Mouse (Mus musculus) liver, adult 2 months (tissue): ENCODE measurements around the gene Taf5l. TPM values are rescaled to one million over a fixed set of nuclear protein-coding genes. Genes with fewer than 3 reads are reported as not detected.
"Not testable (repeated sequence)": the region's sequence is repeated elsewhere in the genome, so short reads cannot be mapped to it uniquely, and the experiment has no call there.

Source experiments
- DNase-seq: peaks from one replicate; pipeline ENCODE4 v3.0.0-alpha.2; 2011; ENCODE audit warnings: low read depth, low spot score; ENCODE audit errors: extremely low read depth
- H3K27ac ChIP-seq: fragments of 200-500 bp; replicated peaks from 2 replicates; pipeline ENCODE4 v1.5.1; 2012; ENCODE audit warnings: low read depth, mild to moderate bottlenecking, control low read depth, inconsistent platforms, low read length; ENCODE audit not compliant: insufficient read depth
- H3K27me3 ChIP-seq: fragments of 200-500 bp; 2 replicates; pipeline ENCODE4 v1.6.1; 2012; ENCODE audit warnings: mild to moderate bottlenecking, moderate library complexity, low read length, inconsistent platforms; ENCODE audit not compliant: control insufficient read depth, insufficient read depth
- H3K36me3 ChIP-seq: fragments of 200-500 bp; 2 replicates; pipeline ENCODE4 v1.6.1; 2012; ENCODE audit warnings: low read length, inconsistent platforms; ENCODE audit not compliant: control insufficient read depth, insufficient read depth
- H3K4me1 ChIP-seq: fragments of 200-500 bp; 2 replicates; pipeline ENCODE4 v1.6.1; 2011; ENCODE audit warnings: low read length; ENCODE audit not compliant: control insufficient read depth, insufficient read depth
- H3K4me3 ChIP-seq: fragments of 200-500 bp; 2 replicates; pipeline ENCODE4 v1.5.1; 2011; ENCODE audit warnings: low read depth, mild to moderate bottlenecking, control low read depth, low read length, moderate library complexity; ENCODE audit not compliant: insufficient read depth
- H3K79me2 ChIP-seq: fragments of 200-500 bp; 2 replicates; pipeline ENCODE4 v1.6.1; 2012; ENCODE audit warnings: inconsistent platforms, mild to moderate bottlenecking, low read length, moderate library complexity; ENCODE audit not compliant: control insufficient read depth, insufficient read depth
- H3K9ac ChIP-seq: fragments of 200-500 bp; 2 replicates; pipeline ENCODE4 v1.6.1; 2012; ENCODE audit warnings: low read depth, mild to moderate bottlenecking, control low read depth, inconsistent platforms, low read length
- CTCF ChIP-seq: fragments of 200-500 bp; IDR thresholded peaks from 2 replicates; pipeline ENCODE4 v1.5.1; 2011; ENCODE audit warnings: low read depth, low read length, control low read depth
- POLR2A ChIP-seq: fragments of 200-500 bp; IDR thresholded peaks from 2 replicates; pipeline ENCODE4 v1.6.1; 2011; ENCODE audit warnings: low read length, control low read depth; ENCODE audit not compliant: insufficient read depth; ENCODE audit errors: extremely low read depth
- WGBS: fragments of 180-500 bp; shearing (Covaris S2); methylation state at CpG from one replicate; pipeline ENCODE4 v1.1.7; 2018; 5-methylcytosine and 5-hydroxymethylcytosine counted together
- polyA plus RNA-seq: library from polyadenylated mRNA; depleted of rRNA; stranded (reverse); fragments of >200 nt; gene quantifications from 2 replicates; pipeline ENCODE4 v1.2.3, GENCODE M21; 2012
- total RNA-seq: library from RNA; depleted of rRNA; stranded (reverse); fragments of >200 nt; gene quantifications from 2 replicates; pipeline ENCODE4 v1.2.3, GENCODE M21; 2014

The Taf5l gene
- total and polyA plus RNA-seq, 2 experiments: 9.0 to 16.0 TPM

- 96% methylated on average over 1 of the region's 1 CpGs for WGBS
These were observed 21.0 kb upstream of the Taf5l start for GRCm38 (mm10) chr8:124042201-124042600.

DNA sequence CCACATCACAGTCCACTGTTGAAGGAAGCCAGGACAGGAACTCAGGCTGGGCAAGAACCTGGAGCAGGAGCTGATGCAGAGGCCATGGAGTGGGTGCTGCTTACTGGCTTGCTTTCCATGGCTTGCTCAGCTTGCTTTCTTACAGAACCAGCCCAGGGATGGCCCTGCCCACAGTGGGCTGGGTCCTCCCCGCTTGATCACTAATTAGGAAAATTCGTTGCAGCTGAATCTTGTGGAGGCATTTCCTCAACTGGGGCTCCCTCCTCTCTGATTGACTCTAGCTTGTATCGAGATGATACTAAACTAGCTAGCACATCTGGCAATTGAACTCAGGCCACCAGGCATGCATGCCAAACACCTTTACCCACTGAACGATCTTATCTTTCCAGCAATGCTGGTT is 18.2 kb upstream of the Taf5l start:
- H3K36me3 ChIP-seq: peaks cover 50% of the 10 kb centered on the region

More at GRCm38 (mm10) chr8:124042201-124042600, 21.0 kb upstream of the Taf5l start:
- no peaks in the 10 kb centered on the region for H3K27me3 ChIP-seq
- no peaks in the 10 kb centered on the region for H3K4me1 ChIP-seq
- peaks cover 47% of the 10 kb centered on the region for H3K36me3 ChIP-seq
- no peak for DNase-seq
- no peak overlapping the region for H3K4me3 ChIP-seq
- H3K9ac ChIP-seq: no peak overlapping the region
- no peaks in the 10 kb centered on the region for H3K79me2 ChIP-seq
- no peak overlapping the region for H3K27ac ChIP-seq
- TF ChIP-seq POLR2A (no peak), CTCF (no peak)

DNA sequence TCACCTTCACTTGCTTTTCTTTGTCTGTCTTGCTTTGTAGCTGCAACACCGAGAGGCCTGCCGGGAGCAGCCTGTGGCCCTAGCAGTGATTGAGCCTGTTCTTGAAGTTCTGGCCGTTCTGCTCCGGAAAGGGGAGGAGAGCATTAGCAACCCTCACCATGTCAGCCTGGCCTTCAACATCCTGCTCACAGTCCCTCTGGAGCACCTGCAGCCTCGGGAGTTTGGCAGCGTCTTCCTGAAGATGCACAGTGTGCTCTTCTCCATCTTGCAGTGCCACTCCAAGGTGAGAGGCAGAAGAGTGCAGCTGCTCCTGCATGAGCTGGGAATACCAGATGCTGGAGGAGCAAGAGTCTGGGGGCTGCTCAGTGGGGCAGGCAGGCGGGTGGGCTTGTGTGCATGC is 16.9 kb upstream of the Taf5l start:
- DNase-seq: no peak
- 92% methylated on average over 7 of the region's 7 CpGs for WGBS
- Histone ChIP-seq H3K4me3 (no peak overlapping the region), H3K79me2 (no peaks in the 10 kb centered on the region), H3K9ac (no peak overlapping the region), H3K27me3 (no peaks in the 10 kb centered on the region), H3K27ac (no peak overlapping the region), H3K36me3 (peaks cover 50% of the 10 kb centered on the region), H3K4me1 (no peaks in the 10 kb centered on the region)
- TF ChIP-seq POLR2A (no peak), CTCF (no peak)

More for the DNA sequence above, 18.2 kb upstream of the Taf5l start:
- WGBS: 89% methylated on average over 4 of the region's 4 CpGs
- H3K79me2 ChIP-seq: no peaks in the 10 kb centered on the region
- no peak for DNase-seq
- H3K4me3 ChIP-seq: no peak overlapping the region
- H3K27ac ChIP-seq: no peak overlapping the region
- no peak overlapping the region for H3K9ac ChIP-seq
- TF ChIP-seq CTCF: no peak
- TF ChIP-seq POLR2A: no peak
- H3K4me1 ChIP-seq: no peaks in the 10 kb centered on the region
- H3K27me3 ChIP-seq: no peaks in the 10 kb centered on the region

DNA sequence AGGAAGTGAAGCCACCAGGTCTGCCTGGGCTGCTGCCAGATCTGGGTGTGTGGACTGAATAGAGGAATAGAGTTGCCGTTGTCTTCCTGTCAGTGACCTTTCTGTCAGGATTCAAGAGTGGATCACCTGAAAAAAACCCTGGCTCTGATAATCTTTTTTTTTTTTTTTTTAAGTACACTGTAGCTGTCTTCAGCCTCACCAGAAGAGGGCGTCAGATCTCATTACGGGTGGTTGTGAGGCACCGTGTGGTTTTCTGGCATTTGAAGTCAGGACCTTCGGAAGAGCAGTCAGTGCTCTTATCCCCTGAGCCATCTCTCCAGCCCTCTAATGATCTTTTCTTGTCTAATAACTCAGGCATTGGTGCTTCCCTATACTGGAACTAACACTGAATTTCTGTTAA is 12.2 kb upstream of the Taf5l start:
- H3K36me3 ChIP-seq: peaks cover 40% of the 10 kb centered on the region
- 53% methylated on average over 5 of the region's 5 CpGs for WGBS

GRCm38 (mm10) chr8:124027831-124028230 is 6.6 kb upstream of the Taf5l start:
- Histone ChIP-seq H3K79me2 (peaks cover 5% of the 10 kb centered on the region; the same call in 1 of the 2 replicates), H3K4me1 (no peaks in the 10 kb centered on the region), H3K4me3 (no peak overlapping the region), H3K9ac (no peak overlapping the region), H3K27me3 (no peaks in the 10 kb centered on the region), H3K36me3 (peaks cover 24% of the 10 kb centered on the region), H3K27ac (no peak overlapping the region)
- no peak for DNase-seq
- no peak for TF ChIP-seq POLR2A
- WGBS: 94% methylated on average over 6 of the region's 6 CpGs

More for the DNA sequence above, 12.2 kb upstream of the Taf5l start:
- Histone ChIP-seq H3K27me3 (no peaks in the 10 kb centered on the region), H3K4me1 (no peaks in the 10 kb centered on the region), H3K79me2 (no peaks in the 10 kb centered on the region), H3K4me3 (no peak overlapping the region), H3K9ac (no peak overlapping the region), H3K27ac (no peak overlapping the region)
- TF ChIP-seq CTCF (0 out of 2 replicates have a peak, but pooled peaks have one; percentile 2), POLR2A (no peak)
- no peak for DNase-seq

DNA sequence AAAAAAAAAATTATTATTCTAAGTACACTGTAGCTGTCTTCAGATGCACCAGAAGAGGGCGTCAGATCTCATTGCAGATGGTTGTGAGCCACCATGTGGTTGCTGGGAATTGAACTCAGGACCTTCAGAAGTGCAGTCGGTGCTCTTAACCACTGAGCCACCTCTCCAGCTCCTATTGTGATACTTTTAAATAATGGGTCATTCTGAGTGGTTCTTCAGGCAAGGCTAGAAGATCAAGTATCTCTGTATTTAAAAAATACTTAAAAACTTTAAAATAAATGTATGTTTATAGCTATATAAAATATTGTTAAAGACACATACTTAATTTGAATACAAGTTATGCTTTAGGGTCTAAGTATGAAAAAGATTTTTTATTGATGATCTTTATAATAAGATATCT is 5.1 kb upstream of the Taf5l start:
- peaks cover 12% of the 10 kb centered on the region; the same call in 1 of the 2 replicates for H3K79me2 ChIP-seq
- not testable (repeated sequence) for H3K4me1 ChIP-seq, DNase-seq, H3K27me3 ChIP-seq, H3K27ac ChIP-seq, H3K9ac ChIP-seq, H3K4me3 ChIP-seq
- 90% methylated on average over 2 of the region's 2 CpGs for WGBS
- peaks cover 22% of the 10 kb centered on the region for H3K36me3 ChIP-seq
